Mouse (Mus musculus): ENCODE results near the gene Samhd1.

Samhd1 gene

DNA sequence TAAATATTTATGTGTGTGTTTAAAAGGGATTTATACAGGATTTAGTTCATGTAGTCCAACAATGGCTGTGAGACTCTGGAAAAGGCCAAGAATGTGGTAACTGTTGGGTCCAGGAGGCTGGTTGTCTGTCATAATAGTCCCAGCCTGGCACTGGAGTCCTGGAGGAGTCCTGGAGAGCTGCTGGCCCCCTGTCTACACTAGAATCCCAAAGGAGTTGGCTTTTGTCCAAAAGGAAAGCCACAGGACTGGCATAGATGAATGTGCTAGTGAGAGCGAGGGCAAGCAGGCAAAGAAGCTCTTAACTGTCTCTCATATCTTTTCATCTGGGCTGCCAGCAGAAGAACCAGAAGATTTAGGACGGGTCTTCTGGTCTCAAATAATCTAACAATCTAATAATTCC, 1.6 kb upstream of the Samhd1 start:
- DNase-seq (ENCODE audit: low read depth, low spot score) = no peak

DNA sequence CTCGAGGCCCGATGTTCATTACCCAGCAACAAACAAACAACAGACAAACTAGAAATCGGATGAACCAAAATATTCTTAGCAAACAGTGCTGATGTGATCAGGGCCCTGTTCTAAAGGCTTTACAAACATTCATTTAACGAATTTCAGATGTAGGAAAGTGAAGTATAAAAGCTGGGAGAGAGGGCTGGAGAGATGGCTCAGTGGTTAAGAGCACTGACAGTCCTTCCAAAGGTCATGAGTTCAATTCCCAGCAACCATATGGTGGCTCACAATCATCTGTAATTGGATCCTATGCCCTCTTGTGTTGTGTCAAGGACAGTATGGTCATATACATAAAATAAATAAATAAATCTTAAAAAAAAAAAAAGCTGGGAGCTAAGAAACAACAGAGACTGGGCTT, 1.1 kb upstream of the Samhd1 start:
- no peak for DNase-seq (ENCODE audit: low read depth, low spot score)

DNA sequence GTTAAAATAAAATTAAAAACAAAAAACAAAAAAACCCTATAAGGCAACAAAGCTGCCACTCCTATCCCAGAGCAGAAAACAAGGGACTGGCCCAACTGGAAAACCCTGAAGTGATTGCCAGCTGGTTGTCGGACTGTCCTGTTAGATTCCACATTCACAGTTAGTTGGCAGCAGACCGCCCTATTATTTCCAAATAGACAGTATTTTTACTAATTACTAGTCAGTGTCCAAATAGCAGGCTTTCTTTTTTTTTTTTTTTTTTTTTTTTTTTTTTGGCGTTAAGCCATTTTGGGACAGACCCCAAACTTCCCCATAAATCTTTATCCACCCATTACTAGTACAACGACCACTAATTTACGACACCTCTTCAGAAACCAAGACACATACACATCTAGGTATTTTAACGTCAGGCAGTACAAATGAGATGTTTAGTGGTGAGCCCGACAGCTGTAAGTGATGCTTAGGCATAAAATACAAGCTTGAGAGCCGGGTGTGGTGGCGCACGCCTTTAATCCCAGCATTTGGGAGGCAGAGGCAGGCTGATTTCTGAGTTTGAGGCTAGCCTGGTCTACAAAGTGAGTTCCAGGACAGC, 560 bp upstream of the Samhd1 start:
- no peak for DNase-seq (ENCODE audit: low read depth, low spot score)

DNA sequence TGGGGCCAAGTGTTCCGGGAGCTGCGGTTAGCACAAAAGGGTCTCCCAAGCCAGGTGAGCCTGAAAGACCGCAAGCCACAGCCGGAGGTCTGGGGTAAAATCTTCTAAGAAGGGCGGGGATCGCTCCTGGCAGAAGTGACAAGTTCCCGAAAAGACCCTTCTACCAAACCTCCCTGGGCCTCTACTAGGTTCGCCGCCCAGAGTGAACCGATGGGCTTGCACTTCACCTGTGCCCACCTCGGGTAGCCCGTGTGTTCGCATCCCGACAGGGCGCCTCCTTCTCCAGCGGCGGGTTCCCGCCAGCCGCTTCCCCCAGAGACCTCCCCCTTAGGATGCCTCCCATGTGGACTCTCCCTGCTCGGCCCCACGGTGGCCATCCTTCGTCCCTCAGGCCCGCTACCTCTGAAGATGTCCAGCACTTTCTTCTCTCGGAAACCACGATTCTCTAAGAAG, 560 bp downstream of the Samhd1 start:
- no peak for DNase-seq (ENCODE audit: low read depth, low spot score)

DNA sequence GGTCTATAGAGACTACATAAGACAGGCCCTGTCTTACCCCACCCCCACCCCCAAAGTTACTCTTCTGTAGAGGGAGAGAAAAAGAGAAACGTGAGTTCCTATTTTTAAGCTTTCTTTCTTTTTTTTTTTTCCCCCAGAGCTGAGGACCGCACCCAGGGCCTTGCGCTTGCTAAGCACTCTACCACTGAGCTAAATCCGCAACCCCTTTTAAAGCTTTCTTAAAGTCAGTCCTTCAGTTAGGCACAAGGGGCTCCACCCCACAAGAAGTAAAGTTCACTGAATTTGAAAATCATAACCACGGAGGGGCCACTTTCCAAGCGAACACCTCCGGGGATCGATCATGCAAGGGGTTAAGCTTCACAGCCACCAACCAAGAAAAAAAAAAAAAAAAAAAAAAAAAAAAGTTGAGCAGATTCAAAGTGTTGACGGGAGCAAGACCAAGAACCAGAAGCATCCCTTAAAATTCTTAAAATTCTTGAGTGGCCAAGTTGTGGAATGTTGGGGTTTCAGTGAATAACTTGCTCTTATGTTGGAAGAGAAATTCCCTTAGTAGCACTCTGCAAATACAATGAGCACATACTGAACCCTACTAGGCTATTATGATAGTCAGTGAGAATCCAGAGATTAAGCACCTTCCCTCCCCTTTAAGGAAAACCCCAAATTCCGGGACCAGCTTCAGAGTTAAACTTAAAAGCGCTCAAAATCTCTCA, 1.1 kb downstream of the Samhd1 start:
- DNase-seq (ENCODE audit: low read depth, low spot score) = no peak

DNA sequence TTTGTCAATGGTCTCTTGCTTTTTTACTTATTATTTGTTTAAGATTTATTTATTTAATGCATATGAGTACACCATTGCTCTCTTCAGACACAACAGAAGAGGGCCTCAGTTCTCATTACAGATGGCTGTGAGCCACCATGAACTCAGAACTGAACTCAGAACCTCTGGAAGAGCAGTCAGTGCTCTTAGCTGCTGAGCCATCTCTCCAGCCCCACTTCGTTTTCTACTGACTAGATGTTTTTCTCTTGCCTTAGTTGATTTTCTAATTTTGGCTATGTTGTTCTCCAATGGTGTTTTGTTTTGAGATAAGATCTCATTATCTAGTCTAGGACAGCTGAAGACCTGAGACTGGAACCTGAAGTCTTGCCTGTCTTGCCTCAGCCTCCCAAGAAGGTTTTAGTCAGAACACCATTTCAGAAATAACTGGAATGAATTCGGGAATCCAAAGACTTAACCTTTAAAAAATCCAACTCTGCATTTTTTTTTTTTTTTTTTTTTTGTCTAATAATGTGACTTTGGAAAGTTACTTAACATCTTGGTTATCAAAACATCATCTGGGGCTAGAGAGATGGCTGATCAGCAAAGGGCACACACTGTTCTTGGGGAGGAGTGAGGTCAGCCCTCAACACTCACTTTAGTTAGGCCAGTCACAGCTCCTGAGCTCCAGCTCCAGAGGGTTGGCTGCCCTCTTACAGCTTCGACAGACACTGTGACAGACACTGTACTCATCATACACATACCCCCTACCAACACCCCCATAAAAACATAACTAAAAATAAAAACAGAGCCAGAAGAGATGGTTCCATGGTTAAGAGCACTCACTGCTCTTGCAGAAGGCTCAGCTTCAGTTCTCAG, 2.2 kb downstream of the Samhd1 start:
- DNase-seq (ENCODE audit: low read depth, low spot score) = no peak

DNA sequence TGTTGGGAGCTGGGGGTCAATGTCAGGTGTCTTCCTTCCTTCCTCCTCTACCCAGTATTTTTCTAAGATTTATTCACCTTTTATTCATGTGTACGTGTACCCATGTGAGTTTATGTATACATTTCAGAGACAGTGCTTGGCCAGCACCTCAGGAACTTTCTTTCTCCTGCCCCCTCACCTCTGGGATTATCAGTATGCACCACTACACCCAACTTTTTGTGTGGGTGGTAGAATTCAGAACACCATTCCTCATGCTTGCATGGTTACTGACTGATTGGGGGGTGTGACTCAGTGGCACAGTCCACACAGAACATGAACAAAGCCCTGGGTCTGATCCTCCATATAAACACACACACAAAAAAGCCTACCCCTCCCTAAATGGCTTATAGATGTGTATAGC, 3.0 kb downstream of the Samhd1 start:
- no peak for DNase-seq (ENCODE audit: low read depth, low spot score)

DNA sequence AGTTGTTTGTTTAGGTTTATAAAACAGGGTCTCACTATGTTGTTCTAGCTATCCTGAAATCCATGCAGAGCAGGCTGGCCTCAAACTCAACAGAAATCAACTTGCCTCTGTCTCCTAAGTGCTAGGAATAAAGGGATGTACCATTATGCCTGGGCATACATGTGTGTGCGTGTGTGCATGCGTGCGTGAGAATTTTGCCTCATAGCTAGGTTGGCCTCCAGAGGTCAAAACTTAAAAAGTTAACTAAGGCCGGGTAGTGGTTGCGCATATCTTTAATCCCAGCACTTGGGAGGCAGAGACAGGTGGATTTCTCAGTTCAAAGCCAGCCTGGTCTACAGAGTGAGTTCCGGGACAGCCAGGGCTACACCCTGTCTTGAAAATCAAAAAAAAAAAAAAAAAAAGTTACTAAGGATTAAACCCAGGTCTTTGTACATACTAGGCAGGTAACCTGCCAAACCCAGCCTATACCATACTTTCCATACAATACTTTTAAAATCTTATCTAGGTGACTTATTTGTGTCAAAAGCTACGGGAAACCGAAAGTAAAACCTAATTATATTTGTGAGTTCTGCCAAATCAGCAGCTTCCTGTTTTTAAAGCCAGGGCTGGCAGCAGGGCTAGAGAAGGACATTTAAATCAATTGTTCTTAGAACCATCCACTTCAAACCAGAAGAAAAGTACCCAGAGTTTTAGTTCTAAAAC, 4.1 kb downstream of the Samhd1 start:
- no peak for DNase-seq (ENCODE audit: low read depth, low spot score)

DNA sequence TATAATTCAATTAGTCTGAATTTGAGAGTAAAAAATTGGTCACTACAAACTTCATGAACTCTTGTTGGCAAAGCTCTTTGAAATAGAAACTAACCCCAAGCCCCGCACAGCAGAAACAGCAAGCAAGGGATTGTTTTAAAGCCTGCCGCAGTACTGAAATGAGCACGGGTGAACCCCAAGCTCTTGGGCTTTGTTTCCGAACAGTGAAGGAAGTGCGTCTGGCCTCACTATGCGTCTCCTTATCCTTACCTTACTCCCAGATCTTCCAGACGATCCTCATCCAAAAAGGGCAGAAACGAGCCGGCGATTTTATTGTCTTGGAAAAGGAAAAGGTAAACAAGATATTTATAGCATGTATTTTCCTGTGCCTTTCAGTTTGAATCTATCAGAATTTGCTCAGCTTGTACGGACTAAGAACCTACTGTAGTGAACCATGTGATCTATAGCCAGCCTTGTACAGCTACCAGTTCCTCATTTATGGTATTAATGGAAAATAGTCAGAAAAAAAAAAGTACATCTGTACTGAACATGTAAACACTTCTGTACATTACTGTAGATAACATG, 5.4 kb downstream of the Samhd1 start:
- no peak for DNase-seq (ENCODE audit: low read depth, low spot score)

DNA sequence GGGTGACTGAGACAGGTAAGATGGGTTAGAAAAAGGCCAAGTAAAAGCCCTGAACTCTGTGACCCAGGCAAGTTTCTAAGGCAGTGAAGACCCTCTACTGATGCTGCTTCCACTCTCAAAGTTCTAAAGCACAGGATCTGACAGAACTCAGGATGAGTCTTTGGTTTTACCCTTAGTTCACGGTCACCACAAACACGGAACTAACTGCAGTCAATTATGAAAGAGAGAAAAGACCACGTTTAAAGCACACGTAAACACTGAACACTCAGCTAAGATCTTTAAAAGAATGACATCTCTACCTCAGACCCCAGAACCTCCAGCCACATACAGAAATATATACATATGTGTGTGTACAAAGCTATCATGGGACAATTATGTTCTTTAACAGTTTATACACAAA, 6.0 kb downstream of the Samhd1 start:
- DNase-seq (ENCODE audit: low read depth, low spot score) = no peak

DNA sequence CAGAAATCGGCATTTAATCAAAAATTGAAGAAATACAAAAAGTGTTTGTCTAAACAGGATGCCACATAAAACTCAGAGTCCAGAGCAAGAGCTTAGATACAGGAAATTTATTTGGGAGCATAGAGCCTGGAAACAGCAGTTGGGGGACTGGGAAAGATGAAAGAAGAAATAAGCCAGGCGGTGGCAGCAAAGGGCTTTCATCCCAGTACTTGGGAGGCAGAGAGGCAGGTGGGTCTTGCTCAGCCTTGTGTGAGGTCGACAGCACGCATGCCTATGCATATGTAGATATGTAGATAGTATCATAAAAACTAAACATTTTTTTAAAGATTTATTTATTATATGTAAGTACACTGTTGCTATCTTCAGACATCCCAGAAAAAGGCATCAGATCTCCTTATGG, 7.0 kb downstream of the Samhd1 start:
- DNase-seq (ENCODE audit: low read depth, low spot score) = peak; percentile 15

DNA sequence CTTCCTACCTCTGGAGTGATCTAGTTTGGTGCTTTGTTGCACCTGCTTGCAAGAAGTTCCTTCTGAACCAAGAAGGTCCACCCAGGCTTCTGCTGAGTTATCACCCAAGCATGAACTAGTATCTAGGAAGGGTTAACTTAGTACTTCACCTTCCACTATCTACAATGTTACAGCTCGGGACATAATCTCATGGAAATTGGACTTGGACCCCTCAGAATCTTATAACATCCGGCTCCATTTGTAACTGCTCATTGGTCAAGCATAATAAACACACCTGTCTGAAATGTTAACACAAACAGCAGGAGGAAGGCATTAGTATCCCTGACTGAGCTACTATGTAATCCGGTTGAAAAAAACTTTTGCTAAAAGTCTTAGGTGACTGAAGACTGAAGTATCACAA, 7.7 kb downstream of the Samhd1 start:
- no peak for DNase-seq (ENCODE audit: low read depth, low spot score)

DNA sequence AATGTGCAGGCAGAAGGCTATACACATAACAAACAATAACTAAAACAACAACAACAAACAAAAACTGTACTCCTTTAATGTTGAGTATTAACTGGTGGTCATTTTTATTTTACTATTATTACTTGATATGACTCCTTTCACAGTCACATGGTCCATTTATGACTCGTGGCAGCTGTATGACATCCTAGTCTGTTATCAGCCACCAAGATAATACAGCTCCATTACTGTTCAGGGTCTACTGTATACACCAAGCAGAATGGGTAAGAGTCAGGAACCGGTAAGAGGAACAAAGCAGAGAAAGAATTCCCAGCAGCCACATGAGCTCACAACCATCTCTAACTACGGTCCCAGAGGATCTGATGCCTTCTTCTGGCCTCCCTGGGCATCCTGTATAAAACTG, 9.8 kb downstream of the Samhd1 start:
- DNase-seq (ENCODE audit: low read depth, low spot score) = no peak

DNA sequence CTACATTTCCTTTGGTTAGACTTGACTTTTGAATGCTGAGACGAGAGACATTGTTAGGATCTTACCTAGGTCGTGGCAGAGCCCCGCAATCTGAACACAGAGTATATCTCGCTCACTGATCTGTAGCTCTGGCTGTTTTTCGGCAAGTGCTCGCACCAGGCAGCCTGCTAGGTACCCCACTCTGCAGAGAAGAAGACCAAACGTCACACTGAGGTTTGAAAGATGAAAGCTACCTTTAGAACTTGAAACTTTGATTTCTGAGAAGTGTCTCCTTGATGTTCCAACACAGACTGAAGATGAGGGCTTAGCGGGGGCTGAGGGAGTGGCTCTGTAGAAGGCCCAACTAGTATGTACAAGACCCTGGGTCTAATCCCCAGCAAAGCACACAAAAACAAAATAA, 13.3 kb downstream of the Samhd1 start:
- DNase-seq (ENCODE audit: low read depth, low spot score) = no peak

DNA sequence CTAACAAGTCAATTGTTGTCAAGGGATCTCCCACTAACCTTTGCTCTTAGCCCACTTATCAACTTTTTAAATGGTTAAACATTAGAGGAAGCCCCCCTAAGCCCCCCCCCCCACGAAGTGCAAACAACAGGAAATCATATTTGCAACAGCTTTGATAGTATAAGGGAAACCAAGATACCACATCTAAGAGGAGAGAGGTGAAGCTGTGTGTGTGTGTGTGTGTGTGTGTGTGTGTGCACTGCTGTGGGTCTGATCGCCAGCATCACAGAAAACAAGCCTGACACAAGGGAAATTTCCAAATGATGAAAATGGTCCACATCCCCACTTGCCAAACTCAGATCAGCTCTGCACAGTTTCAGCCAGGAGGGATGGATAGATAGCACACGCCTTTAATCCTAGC, 16.0 kb downstream of the Samhd1 start:
- no peak for DNase-seq (ENCODE audit: low read depth, low spot score)

DNA sequence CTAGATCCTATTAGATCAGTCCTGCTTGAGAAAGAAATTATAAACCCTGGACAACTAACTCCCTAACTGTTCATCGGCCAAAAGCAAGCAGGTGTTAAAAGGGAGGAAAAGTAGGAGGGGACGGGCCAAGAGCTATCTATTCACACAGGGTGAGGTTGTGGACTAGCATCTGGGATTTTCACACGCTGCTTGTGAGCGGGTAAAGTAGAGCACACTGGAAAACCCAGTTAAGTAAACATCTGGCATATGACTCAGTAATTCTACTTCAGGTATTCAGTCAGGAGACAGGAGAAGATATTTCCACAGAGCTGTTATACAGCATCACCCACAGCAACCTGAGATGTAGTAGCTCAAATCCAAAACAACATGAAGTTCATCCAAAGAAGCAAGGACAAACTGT, 16.5 kb downstream of the Samhd1 start:
- DNase-seq (ENCODE audit: low read depth, low spot score) = no peak

DNA sequence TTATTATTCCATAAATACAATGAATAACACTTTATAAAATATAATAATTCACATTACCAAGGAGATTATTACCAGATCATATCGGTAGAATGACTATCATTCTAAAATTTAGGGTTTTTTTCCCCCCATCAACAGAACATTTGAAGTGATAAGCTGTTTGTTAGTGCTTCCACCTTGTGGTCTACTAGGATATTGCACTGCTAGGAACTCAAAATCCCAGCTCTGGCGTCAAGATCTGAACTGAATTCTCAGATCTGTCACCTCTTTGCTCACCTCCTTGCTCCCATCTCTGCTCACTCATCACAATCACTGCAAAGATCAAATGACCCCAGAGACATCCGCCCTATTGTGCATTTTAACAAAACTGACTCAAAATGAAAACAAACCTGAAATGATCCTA, 18.1 kb downstream of the Samhd1 start:
- DNase-seq (ENCODE audit: low read depth, low spot score) = peak; percentile 60

DNA sequence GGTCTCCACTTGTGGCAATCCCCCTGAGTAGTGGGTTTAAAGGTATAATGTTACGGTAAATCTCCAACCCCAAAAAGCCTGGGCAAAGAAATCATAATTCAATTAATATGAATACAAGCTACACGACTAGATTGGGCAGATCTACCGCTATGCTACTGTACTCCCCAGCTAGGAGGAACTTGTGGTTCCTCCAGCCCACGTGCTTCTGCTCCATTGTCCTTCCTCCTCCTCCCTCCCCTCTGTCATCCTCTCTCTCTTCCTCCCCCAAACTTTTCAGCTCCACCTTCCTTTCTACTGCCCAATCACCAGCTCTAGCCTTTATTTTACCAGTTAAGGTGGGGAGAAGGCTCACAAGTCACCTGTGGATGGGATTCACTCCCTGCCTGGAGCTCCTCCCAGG, 26.8 kb downstream of the Samhd1 start:
- DNase-seq (ENCODE audit: low read depth, low spot score) = no peak

DNA sequence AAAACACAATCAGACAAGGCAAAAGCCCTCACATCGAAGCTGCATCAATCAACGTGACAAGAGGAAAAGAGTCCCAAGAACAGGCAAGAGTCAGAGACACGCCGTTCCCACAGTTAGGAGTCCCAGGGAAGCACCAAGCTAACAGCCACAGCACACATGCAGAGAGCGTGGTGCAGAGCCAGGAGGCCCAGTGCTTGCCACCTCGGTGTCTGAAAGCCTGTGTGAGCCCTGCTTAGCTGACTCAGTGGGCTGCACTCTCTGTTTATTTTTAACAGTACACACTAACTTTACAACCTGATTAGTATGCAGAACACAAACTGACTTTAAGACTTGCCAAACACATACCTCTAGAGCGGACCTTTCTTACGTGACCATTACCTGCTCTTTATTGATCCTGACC, 30.6 kb downstream of the Samhd1 start:
- DNase-seq (ENCODE audit: low read depth, low spot score) = no peak

DNA sequence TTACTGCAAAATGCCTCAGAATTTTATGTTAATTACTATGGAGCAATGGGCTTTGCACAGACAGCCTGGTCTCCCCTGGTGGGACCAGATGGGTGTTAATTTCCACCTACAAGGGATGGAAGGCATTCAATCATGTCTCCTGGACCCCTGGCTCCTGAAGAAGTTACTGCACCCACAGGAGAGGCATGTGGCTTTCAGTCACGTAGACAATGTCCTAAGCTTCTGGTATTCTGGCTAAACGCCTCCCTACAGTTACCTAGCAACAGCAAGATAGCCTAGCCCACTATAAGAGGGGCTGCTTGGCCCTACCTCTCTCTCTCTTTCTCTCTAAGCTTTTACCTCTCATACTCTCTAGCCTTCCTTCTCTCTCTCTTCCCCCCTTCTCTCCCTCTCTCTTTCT, 32.8 kb downstream of the Samhd1 start:
- peak; percentile 65 for DNase-seq (ENCODE audit: low read depth, low spot score)

DNA sequence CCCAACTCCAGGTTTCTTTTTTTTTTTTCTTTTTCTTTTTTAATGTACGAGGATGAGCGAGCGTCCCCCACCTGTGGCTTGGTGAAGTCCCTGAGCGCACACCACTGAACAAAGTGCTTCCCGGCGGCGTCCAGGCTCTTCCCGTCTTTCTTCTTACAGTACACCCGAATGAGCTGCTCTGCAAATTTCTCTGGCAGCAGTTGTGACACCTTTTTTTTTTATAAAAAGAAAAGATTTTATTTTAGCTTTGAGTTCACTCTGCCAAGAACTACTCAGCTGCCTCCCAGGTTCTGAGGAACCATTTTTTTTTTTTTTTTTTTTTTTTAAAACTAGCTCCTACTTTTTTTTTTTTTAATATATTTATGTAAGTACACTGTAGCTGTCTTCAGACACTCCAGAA, 33.4 kb downstream of the Samhd1 start:
- DNase-seq (ENCODE audit: low read depth, low spot score) = no peak

DNA sequence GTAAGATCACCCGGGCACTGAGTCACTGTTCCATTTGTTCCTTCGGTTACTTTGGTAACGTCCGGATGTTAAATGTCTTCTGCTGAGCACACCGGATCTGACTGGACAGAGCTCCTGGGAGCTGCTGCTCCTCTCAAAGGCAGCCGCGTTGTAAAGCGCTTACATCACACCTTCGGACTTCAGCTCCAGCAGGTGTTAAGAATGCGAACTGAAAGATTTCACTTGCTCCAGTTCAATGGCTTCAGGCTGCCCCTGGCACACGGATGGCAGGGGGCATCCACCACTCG, 34.8 kb downstream of the Samhd1 start:
- DNase-seq (ENCODE audit: low read depth, low spot score) = peak; percentile 74

Data from ZHBTc4 (cell line).